Mouse (Mus musculus): ENCODE data around the gene Olfr1206.

Olfr1206 gene

DNA sequence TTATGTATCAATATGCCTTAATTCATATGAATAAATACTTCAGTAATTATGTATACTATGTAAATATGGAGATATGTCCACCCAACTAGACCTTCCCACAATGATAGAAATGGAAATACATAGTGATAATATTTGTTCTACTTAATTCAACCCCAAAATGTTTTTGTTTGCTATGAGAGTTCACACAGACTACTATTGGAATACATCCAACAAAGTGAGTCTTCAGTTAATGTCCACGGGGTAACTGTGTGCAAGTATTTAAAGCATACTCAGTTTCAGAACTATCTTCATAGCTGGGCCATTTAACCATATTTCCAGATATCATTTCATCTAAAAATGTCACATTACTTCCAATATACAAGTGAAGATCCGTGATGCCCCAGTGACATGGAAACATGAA is at the start of gene Olfr1206:
Gene Olfr1206, plus strand, starts transcription at position 301 of the 400 bp plus-strand sequence.
- DNase-seq (ENCODE audit: low spot score): no peak

DNA sequence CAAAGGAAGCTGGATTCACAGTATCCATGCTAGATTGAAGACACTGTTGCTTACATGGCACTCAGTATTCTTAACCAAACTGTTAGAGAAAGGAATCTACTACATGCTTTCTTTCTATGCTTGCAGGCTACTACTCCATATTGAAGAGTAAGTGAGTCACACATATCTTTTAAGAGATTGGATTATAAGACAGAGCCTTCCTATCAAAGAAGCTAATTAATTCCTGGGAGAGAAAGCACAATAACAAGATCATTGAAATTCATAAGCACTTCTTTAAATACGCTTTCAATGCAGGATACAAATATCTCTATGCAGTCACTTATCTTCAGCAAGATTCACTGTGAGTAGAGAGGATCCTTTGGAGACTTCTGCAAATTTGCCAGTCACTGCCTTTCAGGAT is 48.8 kb upstream of the Olfr1206 start, which contains the start of gene Olfr1202:
Gene Olfr1202, plus strand, starts transcription at position 301 of the 400 bp plus-strand sequence.
- no peak for DNase-seq (ENCODE audit: low spot score)

GRCm38 (mm10) chr2:88829437-88829836 is 33.6 kb upstream of the Olfr1206 start, which contains the start of gene Olfr1205:
Gene Olfr1205 (plus strand): TSS chr2:88829737.
- no peak for DNase-seq (ENCODE audit: low spot score)

- DNase-seq (ENCODE audit: low spot score): no peak
Measured at GRCm38 (mm10) chr2:88838477-88838876, 24.6 kb upstream of the Olfr1206 start.

DNA sequence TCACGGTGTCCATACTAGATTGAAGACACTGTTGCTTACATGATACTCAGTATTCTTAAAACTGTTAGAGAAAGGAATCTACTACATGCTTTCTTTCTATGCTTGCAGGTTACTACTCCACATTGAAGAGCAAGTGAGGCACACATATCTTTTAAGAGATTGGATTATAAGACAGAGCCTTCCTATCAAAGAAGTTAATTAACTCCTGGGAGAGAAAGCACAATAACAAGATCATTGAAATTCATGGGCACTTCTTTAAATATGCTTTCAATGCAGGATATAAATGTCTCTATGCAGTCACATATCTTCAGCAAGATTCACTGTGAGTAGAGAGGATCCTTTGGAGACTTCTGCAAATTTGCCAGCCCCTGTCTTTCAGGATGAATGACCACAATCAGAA is 14.0 kb upstream of the Olfr1206 start, which contains the start of gene Olfr1204:
Gene Olfr1204, plus strand, starts transcription at position 301 of the 400 bp plus-strand sequence.
- no peak for DNase-seq (ENCODE audit: low spot score)

- no peak for DNase-seq (ENCODE audit: low spot score)
Measured at GRCm38 (mm10) chr2:88902211-88902610, 39.2 kb downstream of the Olfr1206 start, which contains the start of gene Olfr1208. Gene Olfr1208 (minus strand): TSS chr2:88902311.

- DNase-seq (ENCODE audit: low spot score): no peak
Measured at GRCm38 (mm10) chr2:88915057-88915456, 52.0 kb downstream of the Olfr1206 start, which contains the start of gene Olfr1209. Gene Olfr1209 (minus strand): TSS chr2:88915157.
